Mouse (Mus musculus) thymus, postnatal 14 days (tissue): ENCODE measurements around the gene N4bp2l1.

Source experiments
- DNase-seq: peaks from one replicate; pipeline ENCODE4 v3.0.0; 2021

N4bp2l1 gene

GRCm38 (mm10) chr5:150561783-150562182, 35.2 kb downstream of the N4bp2l1 start:
- DNase-seq, result no peak

- DNase-seq, result no peak
These were observed 35.6 kb downstream of the N4bp2l1 start for GRCm38 (mm10) chr5:150561376-150561775.

GRCm38 (mm10) chr5:150560851-150561250, 36.1 kb downstream of the N4bp2l1 start:
- DNase-seq, result no peak

- DNase-seq, result no peak
These were observed 37.4 kb downstream of the N4bp2l1 start for GRCm38 (mm10) chr5:150559519-150560103.

- DNase-seq, result no peak
These were observed 45.4 kb downstream of the N4bp2l1 start for GRCm38 (mm10) chr5:150551637-150552036.

GRCm38 (mm10) chr5:150543184-150543583, 53.8 kb downstream of the N4bp2l1 start:
- no peak for DNase-seq

GRCm38 (mm10) chr5:150541302-150541701, 55.7 kb downstream of the N4bp2l1 start:
- DNase-seq, result no peak

- DNase-seq, result no peak
These were observed 71.7 kb downstream of the N4bp2l1 start for GRCm38 (mm10) chr5:150525239-150525638.

GRCm38 (mm10) chr5:150522867-150523234, 74.1 kb downstream of the N4bp2l1 start:
- DNase-seq, result no peak

- DNase-seq, result peak; percentile 94
These were observed 74.8 kb downstream of the N4bp2l1 start, which contains the start of gene Brca2 for GRCm38 (mm10) chr5:150521937-150522866. Gene Brca2 (plus strand): TSS chr5:150522630.
